Mouse (Mus musculus) adipocyte (in vitro differentiated cells): ENCODE measurements around the gene Mier1.
A peak's percentile ranks its signal among the peaks of the same experiment; 100 is the strongest.

ENCODE experiments used
- DNase-seq: peaks from one replicate; pipeline ENCODE4 v3.0.0-alpha.2; 2016; ENCODE audit warnings: low spot score

Mier1 gene

DNA sequence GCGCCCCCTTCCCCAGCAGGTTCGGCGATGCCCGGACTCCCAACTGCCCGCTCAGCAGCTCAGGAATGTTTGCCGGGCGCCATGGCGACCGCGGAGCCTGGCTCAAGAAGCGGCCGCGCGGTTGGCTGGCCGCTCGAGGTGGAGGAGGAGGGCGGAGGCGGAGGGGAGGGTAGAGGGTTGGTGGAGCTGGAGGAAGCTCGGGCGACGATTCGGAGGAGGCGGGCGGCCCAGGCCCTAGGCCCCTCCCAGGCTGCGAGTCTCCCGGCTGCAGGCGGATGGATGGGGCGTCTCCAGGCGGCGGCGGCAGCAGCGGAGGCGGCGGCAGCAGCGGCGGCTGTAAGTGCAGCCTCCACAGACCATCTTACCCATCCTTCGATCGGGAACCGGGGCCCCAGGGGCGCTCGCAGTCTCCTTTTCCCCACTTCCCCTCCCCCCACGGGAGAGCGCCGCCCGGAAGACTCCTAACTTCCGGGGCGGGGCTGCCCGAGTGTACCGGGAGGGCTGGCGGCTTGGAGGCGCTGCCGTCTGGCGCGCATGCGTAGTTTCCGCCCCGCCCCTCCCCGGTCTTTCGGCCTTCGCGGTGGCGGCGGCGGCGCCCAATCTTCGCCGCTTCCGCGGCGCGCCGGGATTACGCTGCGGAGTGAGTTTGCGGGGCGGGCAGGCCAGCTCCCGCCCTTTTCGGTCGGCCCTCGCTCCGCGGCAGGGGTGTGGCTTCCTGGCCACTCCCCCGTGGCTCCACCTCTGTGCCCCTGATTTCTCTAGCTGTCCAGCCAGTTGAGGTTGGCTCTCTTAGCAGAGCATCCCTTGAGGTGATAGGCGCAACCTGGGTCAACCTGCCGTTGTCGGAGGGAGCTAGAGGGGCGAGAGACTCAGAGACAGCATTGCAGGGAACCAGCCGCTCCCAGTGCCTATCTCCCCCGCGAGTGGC lies at the start of gene Mier1, which contains the start of gene Wdr78:
Gene Mier1 (plus strand): TSS at position 207 of the 928 bp plus-strand sequence.
Gene Wdr78 (minus strand): TSS at position 372 of the 928 bp plus-strand sequence.
- peak; percentile 93 for DNase-seq

GRCm38 (mm10) chr4:103064421-103064820 lies 49.8 kb upstream of the Mier1 start:
- DNase-seq: no peak

- no peak for DNase-seq
Measured at GRCm38 (mm10) chr4:103064976-103065375, 49.2 kb upstream of the Mier1 start.

DNA sequence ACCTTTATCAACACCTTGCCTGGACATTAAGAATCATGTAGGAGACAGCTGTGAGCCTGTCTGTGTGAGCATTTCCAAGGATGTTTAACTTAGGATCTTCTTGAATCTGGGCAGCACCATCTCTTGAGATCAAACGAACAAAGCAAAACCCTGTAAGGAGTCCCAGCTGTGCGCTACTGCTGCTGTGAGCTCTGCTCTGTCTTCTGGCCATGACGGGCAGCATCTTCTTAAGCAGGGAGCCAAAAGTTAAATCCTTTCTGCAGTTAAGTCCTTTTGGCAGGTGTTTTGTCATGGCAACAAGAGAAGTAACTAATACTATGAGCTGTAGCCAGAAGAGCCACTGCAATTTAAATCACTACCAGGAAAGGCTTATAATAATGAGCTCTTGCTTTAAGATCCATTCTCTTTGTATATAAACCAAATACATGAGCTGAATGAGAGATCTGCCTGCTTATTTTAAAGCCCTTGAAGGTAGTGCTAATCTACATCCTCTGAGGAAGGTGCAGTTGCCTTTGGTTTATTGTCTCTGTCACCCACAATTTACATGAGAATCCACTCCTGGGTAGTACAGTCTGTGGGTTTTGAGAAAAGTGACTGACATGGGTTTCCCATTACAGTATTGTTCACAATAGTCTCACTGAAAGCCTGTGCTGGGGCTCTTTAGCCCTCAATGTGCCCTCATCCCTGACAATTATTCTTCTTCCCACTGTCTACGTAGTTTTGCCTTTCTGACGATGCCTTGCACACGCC lies 46.1 kb upstream of the Mier1 start:
- no peak for DNase-seq

DNA sequence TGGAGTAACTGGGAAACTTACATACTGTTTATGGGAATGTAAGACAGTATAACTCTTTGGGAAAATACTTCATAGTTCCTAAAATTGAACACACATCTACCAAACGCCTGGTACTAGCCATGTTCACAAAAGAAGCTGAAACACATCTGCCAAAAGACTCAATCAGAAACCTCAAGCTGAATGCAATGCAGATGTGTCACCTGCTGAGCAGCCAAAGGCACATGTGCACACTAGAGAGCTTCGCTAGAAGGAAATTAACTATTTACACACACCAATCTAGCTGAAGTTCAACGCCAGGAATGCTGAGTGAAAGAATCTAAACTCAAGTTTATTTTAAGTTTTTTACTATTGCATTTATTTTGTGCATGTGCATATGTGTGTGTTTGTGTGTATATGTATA lies 43.6 kb upstream of the Mier1 start:
- DNase-seq: no peak

DNA sequence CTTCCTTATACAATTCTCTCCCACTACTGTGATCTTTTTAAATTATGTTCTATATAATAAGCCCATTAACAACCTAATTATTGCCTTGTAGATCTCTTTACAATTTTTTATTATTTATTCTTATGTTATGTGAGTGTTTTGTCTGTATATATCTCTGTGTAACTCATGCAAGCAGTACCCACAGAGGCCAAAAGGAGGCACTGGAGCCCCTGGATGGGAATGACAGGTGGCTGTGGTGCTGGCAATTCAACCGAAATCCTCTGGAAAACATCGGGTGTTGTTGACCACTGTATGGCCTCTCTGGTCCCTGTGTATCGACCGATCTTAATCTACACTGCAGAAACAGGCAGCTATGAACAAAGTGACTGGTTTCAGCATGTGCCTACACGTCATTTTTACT lies 29.0 kb upstream of the Mier1 start:
- no peak for DNase-seq

DNA sequence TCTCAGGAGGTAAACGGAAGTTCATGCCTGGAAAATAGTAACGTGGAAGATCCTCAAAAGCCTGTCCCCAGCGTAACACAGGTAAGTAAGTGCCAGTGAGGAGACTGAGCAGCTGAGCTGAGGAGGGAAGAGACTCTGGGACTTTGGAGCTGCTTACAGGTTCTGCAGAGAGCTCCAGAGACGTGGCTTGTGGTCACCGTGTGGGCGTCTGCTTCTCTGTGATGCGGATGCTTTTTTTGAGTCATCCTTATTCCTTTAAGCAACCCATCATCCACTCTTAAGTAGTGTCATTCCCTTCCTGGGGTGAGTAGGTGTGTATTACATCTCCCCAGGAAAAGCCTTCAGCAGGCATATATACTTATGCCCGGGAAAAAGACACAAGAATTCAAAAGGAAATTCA lies 18.3 kb upstream of the Mier1 start:
- no peak for DNase-seq

DNA sequence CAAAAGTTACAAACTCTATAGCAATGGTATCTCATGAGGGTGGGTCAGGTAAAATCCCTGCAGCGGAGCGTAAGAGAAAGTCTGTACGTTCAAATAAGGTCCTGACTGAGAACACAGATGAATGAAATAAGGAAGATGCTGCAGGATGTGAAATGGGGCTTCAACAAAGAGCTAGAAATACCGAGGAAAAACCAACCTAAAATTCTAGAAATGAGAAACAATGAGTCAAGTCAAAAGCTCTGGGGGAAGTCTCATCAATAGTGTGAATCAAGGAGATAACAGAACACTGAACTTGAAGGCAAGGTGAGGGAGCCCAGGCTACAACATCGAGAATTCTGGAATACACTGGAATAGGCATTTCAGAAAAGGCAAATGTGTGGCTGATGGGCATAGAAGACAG lies 15.7 kb upstream of the Mier1 start:
- DNase-seq: no peak

DNA sequence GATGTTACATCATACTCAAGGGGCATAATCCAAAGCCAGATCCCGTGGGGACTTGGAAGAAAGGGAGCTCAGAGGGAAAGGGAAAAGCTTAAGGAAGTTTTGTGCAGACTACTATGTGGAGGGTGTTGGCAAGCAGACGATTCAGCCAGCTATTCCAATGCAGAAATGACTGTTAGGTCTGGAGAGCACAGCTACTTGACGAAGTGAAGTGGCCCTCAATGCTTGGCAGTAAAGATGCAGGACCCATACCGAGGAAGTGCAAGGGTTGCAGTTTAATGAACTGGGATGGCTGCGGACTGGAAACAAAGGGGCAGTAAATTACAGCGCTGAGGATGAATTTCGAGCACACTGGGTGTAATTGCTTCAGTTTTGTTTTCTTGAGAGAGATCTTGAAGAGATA lies 1.5 kb upstream of the Mier1 start:
- no peak for DNase-seq

GRCm38 (mm10) chr4:103113402-103113801 lies 788 bp upstream of the Mier1 start:
- DNase-seq: no peak

DNA sequence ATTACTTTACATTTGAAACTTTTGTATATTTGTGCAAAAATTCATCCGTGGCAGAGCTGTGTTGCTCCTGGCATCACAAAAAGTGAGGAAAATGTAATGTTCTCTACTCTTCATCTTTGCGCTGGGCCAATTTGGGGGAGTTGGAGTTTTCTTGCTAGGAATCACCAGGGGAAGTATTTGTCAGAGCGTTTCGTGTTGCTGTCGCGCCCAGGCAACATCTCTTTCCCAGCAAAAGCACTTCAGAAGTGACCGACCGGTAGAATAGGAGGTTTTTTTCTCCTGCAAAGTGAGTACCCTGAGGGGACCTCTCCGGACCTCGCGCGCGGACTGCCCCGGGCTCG lies 4.7 kb downstream of the Mier1 start:
- no peak for DNase-seq

- peak; percentile 71 for DNase-seq
Measured at GRCm38 (mm10) chr4:103119229-103120027, 5.2 kb downstream of the Mier1 start.

- peak; percentile 48 for DNase-seq
Measured at GRCm38 (mm10) chr4:103120028-103120384, 5.8 kb downstream of the Mier1 start.

DNA sequence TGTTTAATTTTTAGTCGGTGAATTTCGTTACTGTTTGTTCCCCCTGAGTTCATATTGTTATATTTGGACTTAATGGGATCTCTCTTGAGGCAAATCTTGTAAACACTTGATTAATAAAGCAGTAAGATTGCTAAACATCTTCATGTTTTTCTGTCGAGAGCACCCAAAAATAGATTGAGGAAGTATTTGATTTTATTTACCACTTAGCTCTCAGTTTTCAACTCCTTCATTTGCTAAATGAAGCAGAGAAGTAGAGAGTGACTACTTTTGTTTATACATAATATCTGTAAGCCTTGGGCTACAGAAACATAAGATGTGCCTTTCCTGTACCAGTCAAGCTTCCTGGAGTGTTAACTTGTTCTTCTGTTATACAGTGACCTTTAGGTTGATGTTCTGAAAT lies 6.2 kb downstream of the Mier1 start:
- no peak for DNase-seq

- DNase-seq: no peak
Measured at GRCm38 (mm10) chr4:103120874-103121389, 6.7 kb downstream of the Mier1 start.

GRCm38 (mm10) chr4:103123086-103123485 lies 8.9 kb downstream of the Mier1 start:
- DNase-seq: no peak

GRCm38 (mm10) chr4:103123606-103124005 lies 9.4 kb downstream of the Mier1 start:
- no peak for DNase-seq

DNA sequence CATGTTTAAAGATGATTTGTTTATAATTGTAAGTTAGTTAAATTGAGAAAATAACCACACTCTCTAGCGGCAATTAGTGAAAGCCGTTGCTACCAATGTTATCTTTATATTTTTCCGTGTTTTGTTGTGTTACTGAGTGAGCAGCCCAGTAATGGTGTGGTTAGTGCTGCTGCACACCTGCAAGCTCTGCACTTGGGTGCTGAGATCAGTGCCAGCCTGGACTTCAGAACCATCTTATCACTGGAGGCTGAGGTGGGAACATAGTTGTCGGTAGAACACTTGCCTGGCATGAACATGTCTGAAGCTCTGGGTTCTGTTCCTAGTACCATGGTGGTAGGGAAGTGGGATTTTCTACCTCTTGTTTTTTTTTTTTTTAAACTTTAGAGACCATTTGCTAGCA lies 12.3 kb downstream of the Mier1 start:
- no peak for DNase-seq

- no peak for DNase-seq
Measured at GRCm38 (mm10) chr4:103136946-103137345, 22.8 kb downstream of the Mier1 start.

GRCm38 (mm10) chr4:103146339-103146738 lies 32.1 kb downstream of the Mier1 start:
- DNase-seq: peak; percentile 76

GRCm38 (mm10) chr4:103151946-103152345 lies 37.8 kb downstream of the Mier1 start:
- no peak for DNase-seq

GRCm38 (mm10) chr4:103158781-103159180 lies 44.6 kb downstream of the Mier1 start:
- no peak for DNase-seq
